Mouse (Mus musculus): ENCODE data around the gene Gm4981.
"Not testable (repeated sequence)": the region's sequence is repeated elsewhere in the genome, so short reads cannot be mapped to it uniquely, and the experiment has no call there.

DNA sequence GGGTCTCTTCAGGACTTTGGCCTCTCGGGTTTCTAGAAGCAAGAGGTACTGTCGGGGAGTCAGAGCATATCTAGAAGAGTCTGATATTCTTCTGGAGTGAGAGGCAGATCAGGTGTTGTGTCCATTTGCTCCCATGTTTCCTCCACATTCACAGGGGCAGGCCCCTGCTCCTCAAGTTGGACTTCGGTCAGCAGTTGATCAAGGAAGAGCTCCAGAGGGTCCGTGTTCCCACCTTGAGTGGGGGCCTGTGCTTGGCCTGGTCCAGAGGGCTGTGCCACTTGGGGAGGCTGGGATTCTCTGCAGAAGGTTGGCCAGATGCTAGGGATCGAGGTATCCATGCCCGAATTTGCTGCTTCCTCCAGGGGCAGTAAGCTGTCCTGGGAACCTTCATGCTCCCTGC is 8.7 kb downstream of the Gm4981 start:
- not testable (repeated sequence) for TF ChIP-seq CTCF, EP300 (IDR thresholded peaks at IDR 0.05)

Measured in lung, postnatal 0 days (tissue).